Mouse (Mus musculus) ES-Bruce4 (cell line): ENCODE data around the gene Trim39. TPM values are rescaled to one million over a fixed set of nuclear protein-coding genes. Genes with fewer than 3 reads are reported as not detected.
"Not testable (repeated sequence)": the region's sequence is repeated elsewhere in the genome, so short reads cannot be mapped to it uniquely, and the experiment has no call there.

Source experiments
- H3K27ac ChIP-seq: 2 replicates; pipeline ENCODE4 v1.5.1; 2012; ENCODE audit warnings: low read length, inconsistent platforms; ENCODE audit not compliant: insufficient read depth
- H3K27me3 ChIP-seq: 2 replicates; pipeline ENCODE4 v1.6.1; 2012; ENCODE audit warnings: mild to moderate bottlenecking, low read length, inconsistent platforms; ENCODE audit not compliant: control insufficient read depth, poor library complexity, insufficient read depth, severe bottlenecking
- H3K36me3 ChIP-seq: 2 replicates; pipeline ENCODE4 v1.6.1; 2012; ENCODE audit warnings: inconsistent platforms, mild to moderate bottlenecking, low read length, moderate library complexity; ENCODE audit not compliant: control insufficient read depth, poor library complexity, insufficient read depth, severe bottlenecking
- H3K4me1 ChIP-seq: one replicate; pipeline ENCODE4 v1.8.1; 2011; ENCODE audit warnings: low read length; ENCODE audit not compliant: control insufficient read depth, insufficient read depth
- H3K4me3 ChIP-seq: 2 replicates; pipeline ENCODE4 v1.5.1; 2011; ENCODE audit warnings: low read depth, mild to moderate bottlenecking, low read length
- H3K9ac ChIP-seq: 2 replicates; pipeline ENCODE4 v1.6.1; 2012; ENCODE audit warnings: low read depth, mild to moderate bottlenecking, inconsistent platforms; ENCODE audit not compliant: poor library complexity, severe bottlenecking
- H3K9me3 ChIP-seq: replicated peaks from 2 replicates; pipeline ENCODE4 v1.6.1; 2012; ENCODE audit warnings: mild to moderate bottlenecking, low read length, inconsistent platforms; ENCODE audit not compliant: control insufficient read depth, poor library complexity, insufficient read depth, severe bottlenecking
- CTCF ChIP-seq: IDR thresholded peaks from one replicate; pipeline ENCODE4 v1.8.1; 2011; ENCODE audit warnings: low read depth, low read length
- EP300 ChIP-seq: IDR thresholded peaks from 2 replicates; pipeline ENCODE4 v1.6.1; 2011; ENCODE audit warnings: low read depth, low read length; ENCODE audit not compliant: insufficient read depth
- POLR2A ChIP-seq: IDR thresholded peaks from one replicate; pipeline ENCODE4 v1.8.1; 2011; ENCODE audit warnings: low read length; ENCODE audit not compliant: insufficient read depth
- polyA plus RNA-seq: library from polyadenylated mRNA; stranded (reverse); fragments of >200 nt; gene quantifications from 2 replicates; pipeline ENCODE4 v1.2.4, GENCODE M21; 2011; ENCODE audit warnings: low read depth; ENCODE audit not compliant: missing spikeins, insufficient read depth, insufficient read length

Trim39 gene
- polyA plus RNA-seq, 1 experiment, result 15.5 TPM

- peak overlapping the region; percentile 77 for H3K9ac ChIP-seq
- H3K27ac ChIP-seq, result no peak overlapping the region
- H3K36me3 ChIP-seq, result no peaks in the 10 kb centered on the region
- H3K4me3 ChIP-seq, result peak overlapping the region; percentile 71
- H3K27me3 ChIP-seq, result no peaks in the 10 kb centered on the region
- H3K4me1 ChIP-seq, result peaks cover 5% of the 10 kb centered on the region
- H3K9me3 ChIP-seq, result no peaks in the 10 kb centered on the region
- TF ChIP-seq CTCF, result no peak
- TF ChIP-seq POLR2A, result no peak
- no peak for TF ChIP-seq EP300
These were observed 34.6 kb downstream of the Trim39 start for GRCm38 (mm10) chr17:36237321-36237921.

- H3K4me3 ChIP-seq, H3K27me3 ChIP-seq, H3K27ac ChIP-seq, H3K4me1 ChIP-seq, H3K9me3 ChIP-seq, H3K36me3 ChIP-seq: not testable (repeated sequence)
- peak; percentile 68 for TF ChIP-seq EP300
- H3K9ac ChIP-seq, result 0 out of 2 replicates have a peak overlapping the region, but pooled peaks have one; percentile 24
These were observed 36.7 kb downstream of the Trim39 start for GRCm38 (mm10) chr17:36235300-36235699.

- H3K9ac ChIP-seq, result no peak overlapping the region
These were observed 38.5 kb downstream of the Trim39 start for GRCm38 (mm10) chr17:36233572-36233971.

GRCm38 (mm10) chr17:36231318-36231717 lies 40.7 kb downstream of the Trim39 start:
- Histone ChIP-seq H3K9me3 (no peaks in the 10 kb centered on the region), H3K9ac (no peak overlapping the region), H3K36me3 (no peaks in the 10 kb centered on the region), H3K4me3 (no peak overlapping the region), H3K27ac (no peak overlapping the region), H3K4me1 (peaks cover 5% of the 10 kb centered on the region), H3K27me3 (no peaks in the 10 kb centered on the region)
- TF ChIP-seq POLR2A, result no peak
- peak; percentile 47 for TF ChIP-seq CTCF
- TF ChIP-seq EP300, result no peak

More at GRCm38 (mm10) chr17:36233572-36233971, 38.5 kb downstream of the Trim39 start:
- Histone ChIP-seq H3K27ac (no peak overlapping the region), H3K27me3 (no peaks in the 10 kb centered on the region), H3K4me1 (peaks cover 5% of the 10 kb centered on the region), H3K4me3 (no peak overlapping the region), H3K36me3 (no peaks in the 10 kb centered on the region), H3K9me3 (no peaks in the 10 kb centered on the region)
- TF ChIP-seq POLR2A (no peak), CTCF (no peak), EP300 (no peak)

- H3K9ac ChIP-seq, result no peak overlapping the region
- no peak overlapping the region for H3K27ac ChIP-seq
- no peak overlapping the region for H3K4me3 ChIP-seq
- H3K9me3 ChIP-seq, result no peaks in the 10 kb centered on the region
- no peaks in the 10 kb centered on the region for H3K27me3 ChIP-seq
- H3K4me1 ChIP-seq, result no peaks in the 10 kb centered on the region
- H3K36me3 ChIP-seq, result no peaks in the 10 kb centered on the region
- TF ChIP-seq EP300 (no peak), POLR2A (no peak), CTCF (no peak)
These were observed 43.0 kb downstream of the Trim39 start for GRCm38 (mm10) chr17:36229046-36229445.

GRCm38 (mm10) chr17:36226921-36227320 lies 45.1 kb downstream of the Trim39 start:
- Histone ChIP-seq H3K9ac (no peak overlapping the region), H3K27me3 (no peaks in the 10 kb centered on the region), H3K27ac (no peak overlapping the region), H3K36me3 (no peaks in the 10 kb centered on the region), H3K4me1 (no peaks in the 10 kb centered on the region), H3K4me3 (no peak overlapping the region), H3K9me3 (no peaks in the 10 kb centered on the region)
- TF ChIP-seq CTCF (no peak), POLR2A (no peak), EP300 (no peak)
